Mouse (Mus musculus) macrophage (primary cell): ENCODE measurements around the gene Mdk. TPM values are rescaled to one million over a fixed set of nuclear protein-coding genes. Genes with fewer than 3 reads are reported as not detected.

Source experiments
- H3K27ac ChIP-seq: fragments of 350-480 bp; formaldehyde crosslinking; 2 replicates; pipeline ENCODE4 v1.9.0; 2021
- H3K36me3 ChIP-seq: fragments of 350-480 bp; formaldehyde crosslinking; 2 replicates; pipeline ENCODE4 v1.9.0; 2021; ENCODE audit errors: inconsistent target
- H3K4me3 ChIP-seq: fragments of 350-480 bp; formaldehyde crosslinking; 2 replicates; pipeline ENCODE4 v1.9.0; 2021; ENCODE audit errors: inconsistent target
- H3K79me2 ChIP-seq: fragments of 350-480 bp; formaldehyde crosslinking; 2 replicates; pipeline ENCODE4 v1.9.0; 2021; ENCODE audit errors: inconsistent target
- WGBS: methylation state at CpG from one replicate; pipeline ENCODE4 v1.1.7; 2026; ENCODE audit warnings: inconsistent platforms; ENCODE audit not compliant: missing documents; 5-methylcytosine and 5-hydroxymethylcytosine counted together
- polyA plus RNA-seq: library from polyadenylated mRNA; stranded (reverse); fragments of 250-400 nt; gene quantifications from 3 replicates; pipeline ENCODE4 v1.2.4, GENCODE M21; 2018; ENCODE audit warnings: inconsistent platforms

The Mdk gene
- polyA plus RNA-seq, 1 experiment from 2014 or later = 1.6 TPM

DNA sequence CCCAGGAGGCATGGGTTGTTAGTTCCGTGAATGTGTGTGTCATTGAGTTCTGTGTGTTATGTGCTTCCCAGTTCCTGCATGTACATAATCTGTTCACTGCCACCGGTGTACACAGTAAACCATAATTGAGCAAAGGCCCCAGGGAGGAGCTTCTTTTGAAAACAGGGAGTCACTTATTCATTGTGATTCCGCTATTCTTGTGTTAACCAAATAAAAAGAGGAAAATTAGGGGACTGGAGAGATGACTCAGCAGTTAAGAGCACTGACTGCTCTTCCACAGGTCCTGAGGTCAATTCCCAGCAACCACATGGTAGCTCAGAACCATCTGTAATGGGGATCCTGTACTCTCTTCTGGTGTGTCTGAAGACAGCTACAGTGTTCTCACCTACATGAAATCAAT, 37.4 kb downstream of the Mdk start:
- peaks cover 36% of the 10 kb centered on the region; the same call in 1 of the 2 replicates for H3K36me3 ChIP-seq
- H3K79me2 ChIP-seq = no peaks in the 10 kb centered on the region
- no peak overlapping the region for H3K4me3 ChIP-seq
- no peak overlapping the region for H3K27ac ChIP-seq
- 97% methylated on average over 3 of the region's 3 CpGs for WGBS

- Histone ChIP-seq H3K4me3 (no peak overlapping the region), H3K27ac (no peak overlapping the region), H3K79me2 (no peaks in the 10 kb centered on the region), H3K36me3 (peaks cover 35% of the 10 kb centered on the region)
- WGBS = 93% methylated on average over 4 of the region's 4 CpGs
Measured at GRCm38 (mm10) chr2:91884616-91885015, 47.5 kb downstream of the Mdk start.

DNA sequence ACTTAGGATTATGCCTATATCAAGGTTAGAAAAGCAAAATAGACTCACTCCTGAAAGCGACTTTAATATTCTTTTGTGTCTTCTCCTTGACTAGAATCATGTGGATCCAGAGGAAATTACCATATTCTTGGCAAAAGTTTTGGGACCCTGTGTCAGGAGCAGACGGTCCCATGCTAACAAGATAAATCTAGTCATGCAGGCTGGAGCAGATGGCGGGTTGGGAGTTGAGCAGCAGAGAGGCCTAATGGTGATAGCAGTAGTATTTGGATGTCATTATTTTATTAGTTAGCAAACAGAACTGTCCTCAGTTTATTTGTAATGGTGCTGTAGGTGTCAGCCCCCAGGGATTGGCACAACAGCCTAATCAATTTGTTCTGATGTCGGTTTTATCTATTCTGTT, 48.1 kb downstream of the Mdk start:
- no peak overlapping the region for H3K4me3 ChIP-seq
- H3K27ac ChIP-seq = no peak overlapping the region
- peaks cover 35% of the 10 kb centered on the region for H3K36me3 ChIP-seq
- WGBS = 98% methylated on average over 4 of the region's 4 CpGs
- no peaks in the 10 kb centered on the region for H3K79me2 ChIP-seq

Other genes starting within 250 kb of the Mdk start
- 18.4 to 29.2 TPM (median 20.7 TPM) in 3 replicates for gene Atg13, start 221.7 kb downstream of the Mdk start, polyA plus RNA-seq
- gene Harbi1, start 221.4 kb downstream of the Mdk start, polyA plus RNA-seq = 2.3 to 5.9 TPM (median 4.5 TPM) in 3 replicates
- gene Ambra1, start 202.2 kb downstream of the Mdk start, polyA plus RNA-seq = 17.9 to 25.2 TPM (median 19.3 TPM) in 3 replicates
- gene Chrm4, start 5.0 kb downstream of the Mdk start, polyA plus RNA-seq = not detected in 3 replicates
- 0.09 TPM in 1 of 3 replicates, not detected in the others for gene Gm9821, start 13.4 kb upstream of the Mdk start, polyA plus RNA-seq
- 81.8 to 163 TPM (median 99.1 TPM) in 3 replicates for gene Dgkz, start 43.6 kb upstream of the Mdk start, polyA plus RNA-seq
- gene Creb3l1, start 92.2 kb upstream of the Mdk start, polyA plus RNA-seq = 1.7 to 7.4 TPM (median 6.5 TPM) in 3 replicates
- gene Phf21a, start 160.8 kb upstream of the Mdk start, polyA plus RNA-seq = 18.4 to 55.5 TPM (median 28.0 TPM) in 3 replicates